Mouse (Mus musculus): ENCODE measurements at regions not wholly inside any gene's neighbourhood (a gene's known extent, or its start where the extent isn't known, plus 50 kb on each side); places are given as distances from the start of the nearest gene placed in this dataset.

- H3K27me3 ChIP-seq = no peaks in the 10 kb centered on the region
- H3K4me2 ChIP-seq = no peak overlapping the region
- no peak overlapping the region for H3K9ac ChIP-seq
- WGBS = 89% methylated on average over 2 of the region's 2 CpGs
- ATAC-seq (ENCODE audit: low FRiP score, low read depth) = no peak
- no peaks in the 10 kb centered on the region for H3K4me1 ChIP-seq (replicated peaks)
- no peak overlapping the region for H3K27ac ChIP-seq (replicated peaks)
- H3K4me3 ChIP-seq = no peak overlapping the region
- H3K36me3 ChIP-seq = peaks cover 30% of the 10 kb centered on the region
- no peaks in the 10 kb centered on the region for H3K9me3 ChIP-seq
Observed at GRCm38 (mm10) chr12:109662179-109662578, 62.0 kb upstream of the Rtl1 start.

- peaks cover 14% of the 10 kb centered on the region; the same call in 1 of the 2 replicates for H3K36me3 ChIP-seq
- no peak overlapping the region for H3K4me2 ChIP-seq
- H3K9ac ChIP-seq = no peak overlapping the region
- H3K9me3 ChIP-seq = no peaks in the 10 kb centered on the region
- no peaks in the 10 kb centered on the region for H3K27me3 ChIP-seq
- H3K27ac ChIP-seq (replicated peaks) = no peak overlapping the region
- ATAC-seq (ENCODE audit: low FRiP score, low read depth) = no peak
- 84% methylated on average over 4 of the region's 4 CpGs for WGBS
- H3K4me1 ChIP-seq (replicated peaks) = no peaks in the 10 kb centered on the region
- H3K4me3 ChIP-seq = no peak overlapping the region
Observed at GRCm38 (mm10) chr12:109674766-109675165, 74.6 kb upstream of the Rtl1 start.

- H3K36me3 ChIP-seq = peaks cover 67% of the 10 kb centered on the region
- H3K27ac ChIP-seq (replicated peaks) = no peak overlapping the region
- no peak overlapping the region for H3K4me2 ChIP-seq
- H3K9me3 ChIP-seq = no peaks in the 10 kb centered on the region
- ATAC-seq (ENCODE audit: low FRiP score, low read depth) = no peak
- no peaks in the 10 kb centered on the region for H3K27me3 ChIP-seq
- H3K9ac ChIP-seq = no peak overlapping the region
- no peak overlapping the region for H3K4me3 ChIP-seq
- H3K4me1 ChIP-seq (replicated peaks) = no peaks in the 10 kb centered on the region
- 90% methylated on average over 4 of the region's 4 CpGs for WGBS
Observed at GRCm38 (mm10) chr12:109694046-109694445, 93.9 kb upstream of the Rtl1 start.

GRCm38 (mm10) chr12:109694801-109695430 is 94.8 kb upstream of the Rtl1 start:
- no peak overlapping the region for H3K4me3 ChIP-seq
- no peak overlapping the region for H3K4me2 ChIP-seq
- 83% methylated on average over 5 of the region's 5 CpGs for WGBS
- H3K9me3 ChIP-seq = no peaks in the 10 kb centered on the region
- H3K9ac ChIP-seq = no peak overlapping the region
- H3K36me3 ChIP-seq = peaks cover 62% of the 10 kb centered on the region
- H3K4me1 ChIP-seq (replicated peaks) = no peaks in the 10 kb centered on the region
- no peak for ATAC-seq (ENCODE audit: low FRiP score, low read depth)
- H3K27ac ChIP-seq (replicated peaks) = no peak overlapping the region
- no peaks in the 10 kb centered on the region for H3K27me3 ChIP-seq

- no peak for ATAC-seq (ENCODE audit: low FRiP score, low read depth)
- Histone ChIP-seq H3K9ac (no peak overlapping the region), H3K4me2 (no peak overlapping the region), H3K27ac (replicated peaks) (no peak overlapping the region), H3K4me1 (replicated peaks) (no peaks in the 10 kb centered on the region), H3K36me3 (peaks cover 9% of the 10 kb centered on the region; the same call in 1 of the 2 replicates), H3K4me3 (no peak overlapping the region), H3K27me3 (no peaks in the 10 kb centered on the region), H3K9me3 (no peaks in the 10 kb centered on the region)
- 81% methylated on average over 6 of the region's 6 CpGs for WGBS
Observed at GRCm38 (mm10) chr12:109706820-109707219, 106.7 kb upstream of the Rtl1 start.

- H3K9ac ChIP-seq = no peak overlapping the region
- H3K27ac ChIP-seq (replicated peaks) = no peak overlapping the region
- ATAC-seq (ENCODE audit: low FRiP score, low read depth) = no peak
Observed at GRCm38 (mm10) chr12:109709661-109710060, 109.5 kb upstream of the Rtl1 start.

GRCm38 (mm10) chr12:109711392-109711791 is 111.3 kb upstream of the Rtl1 start:
- Histone ChIP-seq H3K9me3 (no peaks in the 10 kb centered on the region), H3K27me3 (no peaks in the 10 kb centered on the region), H3K9ac (no peak overlapping the region), H3K4me3 (no peak overlapping the region), H3K4me2 (no peak overlapping the region), H3K36me3 (peaks cover 29% of the 10 kb centered on the region), H3K27ac (replicated peaks) (no peak overlapping the region), H3K4me1 (replicated peaks) (no peaks in the 10 kb centered on the region)
- ATAC-seq (ENCODE audit: low FRiP score, low read depth) = no peak
- WGBS = 97% methylated on average over 5 of the region's 5 CpGs

More at GRCm38 (mm10) chr12:109709661-109710060, 109.5 kb upstream of the Rtl1 start:
- peaks cover 13% of the 10 kb centered on the region; the same call in 1 of the 2 replicates for H3K36me3 ChIP-seq
- no peak overlapping the region for H3K4me3 ChIP-seq
- H3K4me1 ChIP-seq (replicated peaks) = no peaks in the 10 kb centered on the region
- 82% methylated on average over 5 of the region's 5 CpGs for WGBS
- no peaks in the 10 kb centered on the region for H3K9me3 ChIP-seq
- no peaks in the 10 kb centered on the region for H3K27me3 ChIP-seq
- no peak overlapping the region for H3K4me2 ChIP-seq

GRCm38 (mm10) chr12:109711946-109712345 is 111.8 kb upstream of the Rtl1 start:
- Histone ChIP-seq H3K9me3 (no peaks in the 10 kb centered on the region), H3K27ac (replicated peaks) (no peak overlapping the region), H3K9ac (no peak overlapping the region), H3K27me3 (no peaks in the 10 kb centered on the region), H3K4me1 (replicated peaks) (no peaks in the 10 kb centered on the region), H3K36me3 (peaks cover 34% of the 10 kb centered on the region), H3K4me3 (no peak overlapping the region), H3K4me2 (no peak overlapping the region)
- ATAC-seq (ENCODE audit: low FRiP score, low read depth) = no peak
- WGBS = 79% methylated on average over 7 of the region's 7 CpGs

GRCm38 (mm10) chr12:109712386-109712785 is 112.3 kb upstream of the Rtl1 start:
- Histone ChIP-seq H3K4me2 (no peak overlapping the region), H3K9me3 (no peaks in the 10 kb centered on the region), H3K27me3 (no peaks in the 10 kb centered on the region), H3K4me1 (replicated peaks) (no peaks in the 10 kb centered on the region), H3K36me3 (peaks cover 38% of the 10 kb centered on the region), H3K27ac (replicated peaks) (no peak overlapping the region), H3K4me3 (no peak overlapping the region), H3K9ac (no peak overlapping the region)
- no peak for ATAC-seq (ENCODE audit: low FRiP score, low read depth)
- WGBS = 83% methylated on average over 16 of the region's 16 CpGs

GRCm38 (mm10) chr12:109713041-109713440 is 112.9 kb upstream of the Rtl1 start:
- H3K4me3 ChIP-seq = no peak overlapping the region
- no peaks in the 10 kb centered on the region for H3K4me1 ChIP-seq (replicated peaks)
- WGBS = 94% methylated on average over 3 of the region's 3 CpGs
- H3K9me3 ChIP-seq = no peaks in the 10 kb centered on the region
- H3K27ac ChIP-seq (replicated peaks) = no peak overlapping the region
- H3K36me3 ChIP-seq = peaks cover 43% of the 10 kb centered on the region
- no peak overlapping the region for H3K4me2 ChIP-seq
- no peaks in the 10 kb centered on the region for H3K27me3 ChIP-seq
- H3K9ac ChIP-seq = no peak overlapping the region
- ATAC-seq (ENCODE audit: low FRiP score, low read depth) = no peak

GRCm38 (mm10) chr12:109714061-109714460 is 113.9 kb upstream of the Rtl1 start:
- Histone ChIP-seq H3K27me3 (no peaks in the 10 kb centered on the region), H3K4me3 (no peak overlapping the region), H3K4me1 (replicated peaks) (no peaks in the 10 kb centered on the region), H3K27ac (replicated peaks) (no peak overlapping the region), H3K4me2 (no peak overlapping the region), H3K9me3 (no peaks in the 10 kb centered on the region), H3K36me3 (peaks cover 53% of the 10 kb centered on the region), H3K9ac (no peak overlapping the region)
- 96% methylated on average over 5 of the region's 5 CpGs for WGBS
- ATAC-seq (ENCODE audit: low FRiP score, low read depth) = no peak

- peaks cover 60% of the 10 kb centered on the region for H3K36me3 ChIP-seq
- 97% methylated on average over 20 of the region's 20 CpGs for WGBS
- H3K9me3 ChIP-seq = no peaks in the 10 kb centered on the region
- no peaks in the 10 kb centered on the region for H3K27me3 ChIP-seq
- H3K9ac ChIP-seq = no peak overlapping the region
- H3K4me2 ChIP-seq = no peak overlapping the region
- H3K27ac ChIP-seq (replicated peaks) = no peak overlapping the region
- ATAC-seq (ENCODE audit: low FRiP score, low read depth) = no peak
- no peaks in the 10 kb centered on the region for H3K4me1 ChIP-seq (replicated peaks)
- H3K4me3 ChIP-seq = no peak overlapping the region
Observed at GRCm38 (mm10) chr12:109716991-109717390, 116.9 kb upstream of the Rtl1 start.

- H3K27me3 ChIP-seq = no peaks in the 10 kb centered on the region
- peaks cover 65% of the 10 kb centered on the region for H3K36me3 ChIP-seq
- H3K4me2 ChIP-seq = no peak overlapping the region
- no peaks in the 10 kb centered on the region for H3K4me1 ChIP-seq (replicated peaks)
- WGBS = 93% methylated on average over 9 of the region's 9 CpGs
- H3K27ac ChIP-seq (replicated peaks) = no peak overlapping the region
- H3K9me3 ChIP-seq = no peaks in the 10 kb centered on the region
- ATAC-seq (ENCODE audit: low FRiP score, low read depth) = no peak
- no peak overlapping the region for H3K4me3 ChIP-seq
- no peak overlapping the region for H3K9ac ChIP-seq
Observed at GRCm38 (mm10) chr12:109718036-109718435, 117.9 kb upstream of the Rtl1 start.

Data from hindbrain, embryonic 15.5 days (tissue).